Mouse (Mus musculus) spleen, postnatal 10 days (tissue): ENCODE measurements around the gene Sema5a.

Experiments used
- DNase-seq, 2 experiments: peaks; one replicate each; pipeline ENCODE4 v3.0.0; 2021 to 2022; ENCODE audit warnings: low spot score in 2 of 2

Sema5a gene

DNA sequence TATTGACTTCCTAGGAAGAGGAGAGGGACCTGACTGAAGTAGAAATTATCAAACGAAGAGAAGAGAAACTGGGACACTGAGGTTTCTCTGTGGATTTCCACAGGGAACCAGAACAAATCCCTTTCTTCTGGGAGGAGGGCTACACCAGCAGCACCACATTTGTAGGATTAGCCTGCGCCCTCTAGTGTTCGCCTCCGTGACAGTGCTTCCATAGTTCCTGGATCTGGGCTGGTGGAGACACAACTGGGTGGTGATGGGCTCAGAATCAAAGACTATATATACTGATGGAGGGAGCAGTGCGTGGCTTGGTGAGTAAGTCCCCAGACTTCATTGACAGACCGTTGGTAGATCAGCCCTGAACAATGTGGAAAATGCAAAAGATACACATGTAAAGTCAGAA, 193.0 kb downstream of the Sema5a start:
- peak in 1 of 2 experiments; percentile 33 for DNase-seq

DNA sequence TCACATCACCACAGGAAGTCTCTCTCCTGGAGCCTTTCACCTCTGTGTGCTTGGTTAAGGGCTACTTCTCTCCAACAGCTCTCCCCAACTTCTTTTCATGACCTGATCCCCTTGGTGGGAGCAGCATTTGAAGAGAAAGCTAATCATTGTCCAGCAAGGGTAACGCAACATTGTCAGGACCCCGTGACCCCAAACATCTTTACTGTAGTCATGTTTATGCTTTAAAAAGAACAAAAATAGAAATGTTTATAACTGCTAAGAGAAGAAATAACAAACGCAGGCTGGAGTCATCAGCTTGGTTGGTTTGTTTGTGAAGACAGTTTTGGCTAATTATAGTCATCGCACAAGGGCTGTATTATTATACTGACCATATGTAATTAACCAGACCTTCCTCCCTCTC, 198.1 kb downstream of the Sema5a start:
- DNase-seq, result no peak

DNA sequence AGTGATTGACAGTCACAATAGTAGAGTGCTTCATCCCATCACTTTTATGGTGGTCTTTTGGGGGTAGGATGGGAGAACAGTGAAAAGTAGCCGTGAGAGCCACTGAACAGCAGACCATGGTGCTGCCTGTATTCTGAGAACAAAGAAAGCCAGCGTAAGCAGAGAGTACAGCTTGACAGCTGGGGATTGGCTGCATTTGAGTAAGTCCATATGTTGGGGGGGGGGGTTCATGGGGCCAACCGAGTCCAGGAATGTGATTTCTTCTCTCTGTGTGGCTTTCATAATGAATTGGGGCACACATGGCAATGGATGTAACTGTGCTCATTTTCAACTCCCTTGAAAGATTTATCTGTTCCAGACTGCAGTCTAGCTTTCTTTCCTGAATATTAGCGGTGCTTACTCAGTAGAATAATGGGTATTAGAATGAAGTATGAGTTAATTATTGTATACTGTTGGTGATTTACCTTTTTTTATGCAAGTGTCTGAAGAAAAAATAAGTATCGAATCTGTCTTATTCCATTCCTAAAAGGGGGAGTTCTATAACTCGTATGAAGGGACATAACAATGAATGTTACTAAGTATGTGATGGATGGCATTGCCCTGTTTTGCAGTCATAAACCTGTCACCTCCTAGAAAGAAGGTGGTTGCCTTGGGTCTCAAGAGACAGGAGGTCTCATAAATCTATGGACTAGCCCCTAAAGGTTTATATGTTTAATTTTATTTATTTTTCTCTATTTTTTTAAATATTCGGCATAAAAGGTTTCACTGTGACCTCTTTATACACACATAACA, 203.1 kb downstream of the Sema5a start:
- no peak for DNase-seq

DNA sequence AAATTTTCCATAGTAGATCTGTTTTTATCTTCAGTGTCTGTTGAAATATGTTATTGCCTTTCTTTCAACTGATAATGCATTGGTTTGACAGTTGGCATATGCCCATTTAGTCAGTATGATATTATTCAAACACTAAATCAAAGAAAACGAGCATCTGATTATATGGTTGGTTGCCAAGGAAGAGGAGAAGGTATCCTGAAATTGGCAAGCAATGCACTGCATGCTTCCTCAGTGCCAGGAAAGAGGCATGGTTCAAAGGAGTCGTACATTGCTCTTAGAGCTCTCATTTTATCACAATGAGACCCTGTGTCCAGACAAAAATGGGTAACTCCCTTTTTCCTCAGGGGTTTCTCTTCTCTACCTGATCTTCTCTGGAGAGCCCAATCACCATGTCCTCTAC, 214.4 kb downstream of the Sema5a start:
- DNase-seq, result no peak

DNA sequence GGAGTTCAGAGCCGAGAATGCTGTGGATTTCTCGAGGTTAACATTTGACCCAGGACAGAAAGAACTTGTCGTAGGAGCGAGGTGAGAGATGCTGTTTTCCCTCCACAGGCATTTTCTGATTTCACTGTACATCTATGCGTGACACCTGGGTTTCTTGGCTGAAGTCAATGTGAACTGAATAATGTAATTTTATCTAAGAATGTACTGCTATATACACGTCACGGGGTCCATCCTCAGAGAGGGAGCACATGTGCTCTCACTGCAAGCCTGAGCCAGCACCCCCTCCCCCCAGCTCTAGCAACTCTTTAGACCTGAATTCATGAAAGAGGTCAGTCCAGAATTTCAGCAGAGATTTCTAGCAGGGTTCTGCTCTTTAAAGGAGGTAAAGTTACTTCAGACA, 215.6 kb downstream of the Sema5a start:
- DNase-seq, result no peak

DNA sequence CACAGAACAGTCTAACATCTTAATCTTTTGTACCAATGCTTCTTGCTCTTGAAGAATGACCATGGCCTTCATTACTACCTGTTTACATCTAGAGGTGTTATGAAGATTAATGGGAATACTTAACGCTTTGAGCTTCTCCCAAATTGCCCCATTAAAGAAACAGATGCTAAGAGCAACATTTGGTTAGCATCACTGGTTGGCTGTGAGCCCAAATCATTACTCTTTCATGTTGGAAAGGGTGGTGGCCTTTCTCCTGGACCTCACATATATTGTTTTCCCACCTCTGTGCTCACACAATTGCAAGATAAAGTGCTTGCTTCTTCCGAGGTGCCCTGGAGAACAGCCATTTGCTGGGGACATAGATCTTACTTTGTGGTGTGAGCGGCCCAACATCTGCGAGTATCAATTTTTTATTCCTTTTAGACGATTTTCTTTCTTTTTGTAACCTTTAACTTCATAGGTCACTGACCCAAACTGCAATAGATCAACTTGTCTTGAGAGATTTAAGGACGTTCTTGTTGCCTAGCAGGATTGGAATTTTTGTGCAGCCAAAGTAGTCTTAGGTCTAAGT, 227.0 kb downstream of the Sema5a start:
- no peak for DNase-seq

DNA sequence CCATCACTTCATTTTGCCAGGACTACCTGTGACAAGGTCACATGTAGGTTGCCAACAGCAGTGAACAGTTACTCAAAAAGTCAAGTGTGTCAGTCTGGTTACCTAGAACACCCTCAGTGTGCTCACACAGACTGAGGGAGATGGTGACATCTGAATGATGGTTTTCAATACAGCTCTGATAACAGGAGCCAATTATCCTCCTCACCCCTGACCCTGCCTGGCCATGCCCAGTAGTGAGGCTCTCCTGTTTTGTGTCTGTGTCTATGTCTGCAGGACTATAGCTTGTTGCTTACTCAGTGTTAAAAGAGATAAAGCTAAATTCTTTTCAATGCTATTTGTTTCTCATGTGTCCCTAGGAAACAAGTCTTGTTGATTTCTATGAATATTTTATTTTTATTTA, 236.1 kb downstream of the Sema5a start:
- DNase-seq, result no peak

DNA sequence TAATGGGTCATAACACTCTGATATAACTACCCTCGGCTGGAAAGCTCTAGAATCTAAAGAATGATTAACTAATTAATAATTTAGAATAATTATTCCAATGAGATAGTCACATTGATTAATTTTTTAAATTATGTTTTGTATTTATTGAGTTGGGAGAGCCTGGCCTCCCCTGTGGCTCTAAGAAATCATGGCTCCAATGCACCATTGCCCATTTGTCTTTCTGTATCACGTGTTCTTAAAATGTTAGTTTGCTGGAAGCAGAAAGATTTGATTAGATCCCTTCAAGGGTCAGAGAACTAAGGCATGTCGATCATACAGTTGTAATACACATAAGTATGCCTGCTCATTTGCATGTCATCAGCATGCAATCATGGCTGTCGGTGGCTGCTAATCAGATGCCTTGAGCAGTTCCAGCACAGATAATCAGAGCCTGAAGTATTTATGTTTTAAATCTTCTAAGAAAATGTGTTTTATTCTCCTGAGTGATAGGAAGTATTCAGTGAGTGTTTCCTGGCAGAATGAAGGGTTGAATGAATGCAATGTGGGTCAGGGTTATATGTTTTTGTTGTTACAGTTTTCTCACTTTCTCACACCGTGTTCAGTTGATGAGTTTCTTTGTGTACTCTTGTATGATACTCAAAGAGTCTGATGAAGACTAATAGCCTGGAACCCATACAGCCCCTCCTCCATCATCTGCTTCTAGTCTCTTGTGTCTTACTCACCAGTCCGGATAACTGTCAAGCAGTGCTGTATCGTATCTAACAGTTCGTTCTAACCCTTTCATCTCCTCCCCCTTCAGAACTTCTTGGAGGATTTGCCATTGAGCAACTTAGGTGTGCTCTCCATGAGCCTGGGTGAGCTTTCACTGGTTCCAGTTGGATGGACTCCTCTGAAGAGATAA, 240.7 kb downstream of the Sema5a start:
- DNase-seq, result no peak

DNA sequence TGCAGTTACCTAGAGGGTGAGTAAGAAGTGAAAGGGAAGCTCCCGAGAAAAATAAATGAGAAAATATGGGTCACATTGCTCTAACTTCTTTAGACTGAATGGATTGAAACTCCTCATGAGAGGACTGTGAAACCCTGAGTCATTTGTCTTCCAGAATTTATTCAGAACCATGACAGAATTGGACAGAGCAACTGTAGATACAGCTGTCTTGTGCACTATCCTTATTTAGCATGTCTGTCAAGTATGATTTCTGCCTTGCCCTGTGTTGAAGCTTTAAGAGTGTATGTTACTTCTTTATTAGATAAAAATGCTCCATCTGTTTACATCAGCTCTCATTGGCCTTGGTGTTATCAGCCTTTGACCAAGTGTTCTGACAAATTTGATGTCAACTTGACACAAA, 243.4 kb downstream of the Sema5a start:
- DNase-seq, result no peak

DNA sequence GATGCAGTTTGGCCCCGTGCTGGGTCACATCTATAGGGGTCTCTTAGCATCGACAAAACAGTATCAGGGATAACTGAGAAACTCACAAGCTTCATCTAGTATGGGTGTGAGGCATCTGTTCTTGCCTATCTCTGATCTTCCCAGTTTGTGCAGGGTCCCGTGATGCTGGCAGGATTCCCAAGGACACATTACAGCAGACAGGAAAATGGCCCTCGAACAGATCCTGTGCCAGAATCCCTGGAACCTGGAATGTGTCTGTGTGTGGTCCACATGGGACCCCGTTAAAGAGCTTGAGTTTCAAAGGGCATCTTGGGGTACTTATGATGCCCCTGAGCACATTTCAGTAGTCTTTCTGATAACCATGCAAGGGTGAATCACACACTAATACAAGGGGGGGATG, 249.6 kb downstream of the Sema5a start:
- no peak for DNase-seq

DNA sequence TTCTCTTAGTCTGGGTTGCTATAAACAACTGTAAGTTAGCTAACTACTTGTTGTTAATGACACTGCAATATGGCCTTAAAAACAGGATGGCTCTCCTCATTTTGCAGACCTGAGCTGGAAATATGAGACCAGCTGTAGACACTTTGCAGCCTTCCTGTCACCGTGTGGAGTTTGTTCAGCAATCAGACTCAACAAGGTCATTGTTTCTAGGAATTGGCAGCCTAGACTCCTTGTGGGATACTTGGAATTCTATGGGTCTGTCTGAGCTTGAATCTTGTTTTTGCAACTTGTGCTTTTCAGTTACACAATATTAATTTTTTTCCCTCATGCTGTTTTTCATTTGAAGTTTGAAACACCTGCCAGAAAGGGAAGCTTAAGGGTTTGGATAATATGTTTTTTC, 250.3 kb downstream of the Sema5a start:
- no peak for DNase-seq

DNA sequence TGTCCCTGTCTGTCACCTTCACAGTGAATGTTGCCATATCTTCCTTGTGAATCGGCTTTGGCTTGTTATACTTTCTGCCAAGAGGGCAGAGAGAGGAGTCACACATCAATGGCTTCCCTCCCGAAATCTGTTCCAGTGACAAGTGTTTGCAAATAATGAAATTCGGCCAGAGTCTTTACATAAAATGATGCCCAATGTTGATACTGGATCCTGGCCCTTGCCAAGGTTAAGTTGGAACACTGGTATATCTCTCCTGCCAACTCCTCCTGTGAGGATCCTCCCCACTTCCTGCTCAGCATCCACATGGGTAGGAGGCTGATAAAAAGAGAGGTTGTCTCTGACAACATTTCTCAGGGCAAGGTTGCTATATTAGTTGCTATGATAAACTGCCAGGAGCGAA, 252.3 kb downstream of the Sema5a start:
- no peak for DNase-seq

DNA sequence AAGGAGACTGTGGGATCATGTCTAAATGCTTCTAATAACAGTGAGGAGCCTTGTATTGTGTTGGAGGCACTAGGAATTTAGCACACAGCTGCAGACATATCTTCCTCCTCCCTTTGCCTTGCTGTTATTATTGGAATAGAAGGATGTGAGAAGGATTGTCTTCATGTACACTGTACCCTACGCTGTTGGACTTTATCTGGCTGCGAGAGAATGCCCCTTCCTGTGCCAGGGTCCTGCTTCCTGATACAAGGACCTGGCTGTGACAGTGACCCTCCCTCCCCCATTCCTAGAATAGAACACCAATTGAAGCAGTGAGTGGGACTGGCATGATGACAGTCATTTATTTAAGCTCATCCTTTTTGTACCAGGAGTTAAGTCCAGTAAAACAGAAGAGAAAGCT, 261.3 kb downstream of the Sema5a start:
- no peak for DNase-seq

DNA sequence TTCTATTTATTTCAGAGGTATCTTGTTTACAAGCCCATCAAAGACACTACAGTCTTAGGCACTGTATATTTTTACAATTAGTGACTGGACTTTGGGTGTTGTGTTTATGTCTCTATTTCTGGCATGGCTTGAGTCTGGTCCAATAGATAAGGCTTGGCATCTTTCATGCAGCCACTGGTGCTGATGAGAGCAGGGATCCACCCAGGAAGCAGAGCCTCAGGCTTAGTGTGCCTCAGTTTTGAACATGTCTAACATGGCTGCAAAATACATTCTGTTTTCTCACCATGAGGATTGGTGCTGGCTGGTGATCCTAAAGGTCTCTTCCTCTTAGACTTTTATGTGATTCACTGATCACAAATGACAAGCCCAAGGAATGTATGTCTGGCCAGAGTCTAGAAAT, 263.7 kb downstream of the Sema5a start:
- DNase-seq, result no peak

DNA sequence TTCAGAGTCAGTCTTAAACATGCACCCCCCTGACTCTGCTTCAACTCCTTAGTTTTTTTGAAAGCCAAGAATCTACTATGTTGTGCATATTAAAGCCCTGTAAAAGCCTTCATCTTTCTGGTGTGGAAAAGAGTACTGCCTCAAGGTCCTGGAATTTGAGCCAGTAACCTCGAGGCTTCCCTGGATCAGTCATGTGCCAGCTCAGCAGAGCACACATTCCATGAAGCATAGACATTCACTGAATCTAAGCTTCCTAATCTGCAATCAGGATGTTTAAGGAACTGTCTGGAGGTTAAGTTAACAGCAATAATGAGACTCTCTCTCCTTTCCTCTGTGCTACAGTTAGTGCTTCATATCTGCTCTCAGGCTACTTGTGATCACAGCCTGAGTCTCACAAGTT, 270.3 kb downstream of the Sema5a start:
- no peak for DNase-seq

DNA sequence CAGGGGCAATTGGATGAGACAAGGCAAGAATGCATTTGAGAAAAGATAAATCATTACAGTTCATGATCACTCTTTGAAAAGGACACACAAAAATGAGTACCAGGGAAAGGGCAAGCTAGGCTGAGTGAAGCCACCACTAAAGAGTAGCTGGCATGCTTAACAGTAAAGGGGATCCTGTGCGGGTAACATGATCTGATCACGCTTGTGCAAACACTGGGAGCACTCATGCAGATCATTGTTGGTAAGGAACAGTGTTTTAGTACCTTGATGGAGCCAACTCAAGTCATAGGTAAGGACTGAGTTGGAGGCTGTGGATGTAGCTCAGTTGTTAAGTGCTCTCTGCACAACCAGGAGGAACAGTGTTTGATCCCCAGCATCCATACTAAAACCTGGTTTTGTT, 273.3 kb downstream of the Sema5a start:
- DNase-seq, result no peak

DNA sequence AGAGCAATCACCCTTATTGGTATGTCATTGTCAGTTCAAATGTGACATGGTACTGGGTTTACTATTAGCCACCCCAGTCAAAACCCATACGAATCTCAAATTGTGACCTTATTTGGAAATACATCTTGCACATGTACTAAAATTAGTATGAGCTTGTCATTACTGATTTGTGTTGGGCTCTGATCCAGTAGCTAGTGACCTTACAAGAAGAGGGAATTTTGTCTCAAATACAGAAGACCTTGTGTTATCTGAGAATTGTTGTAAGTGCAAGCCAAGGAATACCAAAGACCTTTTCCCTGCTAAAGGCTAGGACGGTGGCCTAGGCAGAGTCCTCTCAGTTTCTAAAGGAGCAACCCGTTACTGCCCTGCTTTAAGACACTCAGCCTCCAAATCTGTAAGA, 287.9 kb downstream of the Sema5a start:
- DNase-seq, result no peak

DNA sequence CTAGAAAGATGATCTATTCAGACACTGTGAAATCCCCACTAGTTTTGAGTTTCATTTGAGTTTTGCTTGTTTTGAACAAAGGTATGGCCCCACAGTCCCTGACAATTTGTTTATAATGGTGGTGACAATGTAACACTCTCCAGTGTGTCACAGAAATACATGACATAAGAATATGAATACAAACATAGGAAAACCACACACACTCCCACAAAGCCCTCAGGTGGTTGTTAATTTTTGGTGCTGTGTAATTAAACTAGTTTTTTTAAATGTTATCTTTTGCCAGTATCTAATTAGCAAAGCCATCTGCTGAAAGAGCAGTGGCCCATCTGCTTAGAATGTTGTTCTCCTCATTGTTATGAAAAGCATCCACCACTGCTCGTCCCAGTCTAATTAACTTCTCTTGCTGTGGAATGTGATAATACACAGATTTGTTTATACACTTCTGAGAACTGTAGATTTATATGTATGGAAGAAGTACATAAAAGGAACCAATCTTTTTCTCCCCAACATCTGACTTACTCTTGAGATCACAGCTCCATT, 289.0 kb downstream of the Sema5a start:
- no peak for DNase-seq

DNA sequence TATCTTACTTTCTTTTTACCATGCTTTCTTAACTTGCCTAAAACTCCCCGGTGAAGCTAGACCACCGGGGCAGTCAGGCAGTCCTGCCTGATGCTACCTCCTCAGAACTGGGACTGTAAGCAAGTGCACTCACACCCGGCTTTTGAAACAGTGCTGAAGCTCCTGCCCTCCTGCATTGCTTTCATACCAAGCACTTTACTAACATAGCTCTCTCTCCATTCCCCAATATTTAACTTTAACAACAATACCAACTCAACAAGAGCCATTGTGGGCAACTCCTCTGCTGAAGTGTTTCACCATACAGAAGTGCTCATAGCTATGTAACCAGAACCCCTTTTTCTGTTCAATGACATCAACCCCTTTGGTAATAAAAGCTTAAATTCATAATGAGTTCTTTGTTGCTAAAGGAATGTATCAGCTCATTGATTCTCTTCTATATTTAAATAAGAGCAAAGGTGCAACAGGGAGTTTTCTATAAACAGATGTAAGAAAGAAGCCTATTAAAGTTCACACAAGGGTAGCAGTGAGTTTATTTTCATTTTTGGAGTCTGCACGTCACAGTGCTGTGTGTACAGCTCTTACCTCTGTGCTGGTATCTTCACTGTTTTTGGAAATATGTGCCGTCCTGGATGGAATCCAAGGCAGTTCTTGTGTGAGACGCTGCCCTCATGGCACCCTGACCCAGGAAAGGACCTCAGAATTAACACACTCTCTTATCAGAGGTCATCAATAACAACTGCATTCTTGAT, 292.3 kb downstream of the Sema5a start:
- no peak for DNase-seq

DNA sequence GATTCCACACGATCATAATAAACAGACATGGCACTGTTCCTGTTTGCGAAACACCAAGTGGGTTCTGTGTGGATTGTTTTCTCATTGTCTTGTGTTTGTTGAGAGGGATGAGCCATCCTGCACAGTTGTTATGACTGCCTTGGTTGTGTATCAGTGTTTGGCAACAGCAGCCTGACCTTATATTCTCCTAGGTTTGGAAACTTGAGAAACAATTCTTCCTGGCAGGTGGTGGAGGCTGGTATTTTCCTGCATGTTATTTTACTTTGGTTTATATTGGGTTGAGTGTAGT, 292.8 kb downstream of the Sema5a start:
- DNase-seq, result no peak

DNA sequence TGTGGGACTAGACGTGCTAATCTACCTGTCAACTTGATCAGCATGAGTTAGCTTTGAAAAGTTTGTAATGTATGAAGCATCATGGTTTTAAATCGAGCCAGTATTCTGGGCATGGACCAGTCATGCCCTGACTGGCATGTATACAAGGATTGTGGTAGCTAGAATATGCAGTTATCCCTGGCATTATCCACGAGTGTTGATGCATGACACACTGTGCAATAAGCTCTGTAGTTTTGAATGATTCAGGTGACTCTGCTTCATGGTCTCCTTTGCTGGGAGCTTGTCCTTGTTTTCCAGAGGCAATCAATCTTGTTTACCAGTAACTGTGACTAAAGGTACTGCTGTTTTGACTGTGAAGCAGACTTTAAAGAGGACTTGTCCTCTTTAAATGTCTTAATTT, 293.5 kb downstream of the Sema5a start:
- DNase-seq, result no peak

DNA sequence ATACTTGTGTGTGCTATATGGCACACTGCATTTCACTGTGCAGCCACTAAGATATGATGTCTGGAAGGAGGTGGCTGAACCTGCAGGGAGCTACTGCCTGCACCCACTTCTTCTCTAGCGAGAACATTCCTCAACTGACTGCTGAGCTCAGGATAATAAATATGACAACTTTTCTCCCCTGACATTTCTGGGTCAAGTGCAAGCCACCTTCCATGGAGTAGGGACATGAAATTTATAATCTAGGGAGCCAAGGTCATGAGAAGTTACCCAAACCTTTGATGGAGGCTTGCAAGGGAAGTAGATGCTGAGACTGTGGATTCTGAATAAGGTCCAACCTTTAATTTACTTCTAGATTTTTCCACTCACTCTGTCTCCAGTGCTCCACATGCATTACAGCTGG, 298.1 kb downstream of the Sema5a start:
- no peak for DNase-seq
